Mouse (Mus musculus) left cerebral cortex, adult 11 months (tissue): Measurements from ENCODE around the gene Nup155.
"Not testable (repeated sequence)": the region's sequence is repeated elsewhere in the genome, so short reads cannot be mapped to it uniquely, and the experiment has no call there.

Experiments used
- DNase-seq: peaks from one replicate; pipeline ENCODE4 v3.0.0; 2022; ENCODE audit warnings: low spot score

Gene Nup155

GRCm38 (mm10) chr15:8108966-8109743 is at the start of gene Nup155:
Nup155 (plus strand) TSS chr15:8109273.
- peak; percentile 83 for DNase-seq

- DNase-seq, result no peak
These were observed 43.9 kb upstream of the Nup155 start for GRCm38 (mm10) chr15:8065221-8065620.

- DNase-seq, result not testable (repeated sequence)
These were observed 35.9 kb upstream of the Nup155 start for GRCm38 (mm10) chr15:8073159-8073558.

GRCm38 (mm10) chr15:8082139-8082538 is 26.9 kb upstream of the Nup155 start:
- no peak for DNase-seq

- DNase-seq, result no peak
These were observed 21.8 kb upstream of the Nup155 start for GRCm38 (mm10) chr15:8087293-8087692.

- DNase-seq, result no peak
These were observed 20.4 kb upstream of the Nup155 start for GRCm38 (mm10) chr15:8088715-8089114.

GRCm38 (mm10) chr15:8090685-8091084 is 18.4 kb upstream of the Nup155 start:
- DNase-seq, result no peak

- DNase-seq, result not testable (repeated sequence)
These were observed 16.4 kb upstream of the Nup155 start for GRCm38 (mm10) chr15:8092668-8093067.

GRCm38 (mm10) chr15:8097853-8098252 is 11.2 kb upstream of the Nup155 start:
- DNase-seq, result peak; percentile 26

- DNase-seq, result peak; percentile 90
These were observed 10.0 kb upstream of the Nup155 start, which contains the start of gene Wdr70 for GRCm38 (mm10) chr15:8098774-8099749. Wdr70 (minus strand) TSS chr15:8099209.

- not testable (repeated sequence) for DNase-seq
These were observed 7.0 kb upstream of the Nup155 start for GRCm38 (mm10) chr15:8101975-8102542.

- DNase-seq, result no peak
These were observed 610 bp upstream of the Nup155 start for GRCm38 (mm10) chr15:8108360-8108965.

- DNase-seq, result no peak
These were observed 709 bp downstream of the Nup155 start for GRCm38 (mm10) chr15:8109782-8110181.

GRCm38 (mm10) chr15:8129281-8129680 is 20.2 kb downstream of the Nup155 start:
- no peak for DNase-seq

- no peak for DNase-seq
These were observed 22.2 kb downstream of the Nup155 start for GRCm38 (mm10) chr15:8131268-8131667.

- DNase-seq, result no peak
These were observed 22.7 kb downstream of the Nup155 start for GRCm38 (mm10) chr15:8131761-8132160.

- no peak for DNase-seq
These were observed 26.5 kb downstream of the Nup155 start for GRCm38 (mm10) chr15:8135606-8136005.

- DNase-seq, result no peak
These were observed 52.8 kb downstream of the Nup155 start for GRCm38 (mm10) chr15:8161841-8162240.

GRCm38 (mm10) chr15:8168591-8169265 is 59.7 kb downstream of the Nup155 start, which contains the start of gene Cplane1:
Cplane1 (plus strand) TSS chr15:8169106.
- peak; percentile 88 for DNase-seq

GRCm38 (mm10) chr15:8169266-8169746 is 60.2 kb downstream of the Nup155 start:
- DNase-seq, result no peak

GRCm38 (mm10) chr15:8189563-8189962 is 80.5 kb downstream of the Nup155 start:
- DNase-seq, result no peak
